Mouse (Mus musculus): Measurements from ENCODE around the gene Spata32. TPM values are rescaled to one million over a fixed set of nuclear protein-coding genes. Genes with fewer than 3 reads are reported as not detected.

Spata32 gene
- polyA plus RNA-seq, 1 experiment from 2014 or later = not detected

DNA sequence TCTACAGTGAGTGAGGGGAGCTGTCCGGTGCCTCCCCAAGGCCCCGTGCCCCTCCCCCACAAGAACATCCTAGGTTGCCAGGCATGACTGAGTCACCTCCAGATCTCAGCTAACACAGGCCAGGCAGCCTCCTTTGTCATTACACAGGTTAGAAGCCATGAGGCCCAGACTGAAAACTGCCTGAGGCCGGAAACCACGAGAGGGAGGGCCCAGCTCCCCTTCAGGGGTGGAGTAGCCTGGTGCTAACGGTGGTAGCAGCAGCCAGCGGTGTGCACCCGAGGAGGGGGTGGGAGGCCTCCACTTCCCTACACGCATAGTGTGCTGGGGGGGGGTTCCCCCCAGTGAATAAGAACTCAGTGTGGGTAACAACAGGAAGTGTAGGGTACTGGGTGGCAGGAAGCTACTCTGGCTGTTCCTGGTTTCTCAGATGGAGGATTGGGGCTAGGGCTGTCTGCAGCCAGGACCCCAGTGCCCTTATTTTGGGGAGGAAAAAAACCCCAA, 43.3 kb downstream of the Spata32 start:
- Histone ChIP-seq H3K4me3 (replicated peaks; ENCODE audit: low read depth, low read length) (no peak overlapping the region), H3K4me2 (ENCODE audit: low read length) (no peak overlapping the region), H3K9ac (ENCODE audit: low read depth, low read length) (no peak overlapping the region), H3K4me1 (replicated peaks; ENCODE audit: insufficient read depth, low read length) (0 out of 2 replicates have a peak, but pooled peaks cover 19% of the 10 kb centered on the region), H3K27ac (peak overlapping the region; percentile 64), H3K36me3 (ENCODE audit: insufficient read depth, low read length) (no peaks in the 10 kb centered on the region), H3K27me3 (ENCODE audit: insufficient read depth, low read length) (no peaks in the 10 kb centered on the region), H3K9me3 (replicated peaks; ENCODE audit: low read length) (no peaks in the 10 kb centered on the region)
- WGBS = 26% methylated on average over 8 of the region's 8 CpGs
- no peak for ATAC-seq (replicated peaks; ENCODE audit: low FRiP score, low read depth)
- TF ChIP-seq CTCF (IDR thresholded peaks at IDR 0.05; ENCODE audit: low read depth) = no peak
- DNase-seq (ENCODE audit: low spot score) = no peak

DNA sequence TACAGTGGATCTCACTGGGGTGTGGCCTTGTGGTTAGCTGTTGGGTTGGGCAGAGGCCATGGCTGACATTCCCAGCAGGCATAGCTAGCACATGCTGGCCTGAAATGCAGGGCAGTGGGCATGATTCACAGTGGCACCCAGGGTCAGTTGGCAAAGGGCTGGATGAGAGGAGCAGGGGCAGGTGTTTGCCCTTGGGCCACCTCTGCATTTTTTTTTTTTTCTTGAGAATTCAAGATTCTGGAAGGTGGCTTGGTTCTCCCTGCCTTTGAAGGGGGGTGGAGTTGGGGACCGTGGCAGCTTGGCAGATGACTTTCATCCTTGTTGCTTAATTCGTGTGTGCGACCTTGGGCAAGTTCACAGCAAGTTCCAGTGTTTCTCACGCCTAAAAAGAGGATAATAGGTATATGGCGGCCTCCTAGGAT, 43.8 kb downstream of the Spata32 start:
- H3K9ac ChIP-seq (ENCODE audit: low read depth, low read length) = no peak overlapping the region
- WGBS = 71% methylated on average over 5 of the region's 5 CpGs
- no peak overlapping the region for H3K4me2 ChIP-seq (ENCODE audit: low read length)
- no peaks in the 10 kb centered on the region for H3K36me3 ChIP-seq (ENCODE audit: insufficient read depth, low read length)
- no peaks in the 10 kb centered on the region for H3K9me3 ChIP-seq (replicated peaks; ENCODE audit: low read length)
- 0 out of 2 replicates have a peak, but pooled peaks cover 19% of the 10 kb centered on the region for H3K4me1 ChIP-seq (replicated peaks; ENCODE audit: insufficient read depth, low read length)
- peak overlapping the region; percentile 64 for H3K27ac ChIP-seq
- ATAC-seq (replicated peaks; ENCODE audit: low FRiP score, low read depth) (no peak), DNase-seq (ENCODE audit: low spot score) (no peak)
- H3K4me3 ChIP-seq (replicated peaks; ENCODE audit: low read depth, low read length) = no peak overlapping the region
- no peak for TF ChIP-seq CTCF (IDR thresholded peaks at IDR 0.05; ENCODE audit: low read depth)
- H3K27me3 ChIP-seq (ENCODE audit: insufficient read depth, low read length) = no peaks in the 10 kb centered on the region

- Histone ChIP-seq H3K9me3 (replicated peaks; ENCODE audit: low read length) (no peaks in the 10 kb centered on the region), H3K9ac (ENCODE audit: low read depth, low read length) (no peak overlapping the region), H3K4me3 (replicated peaks; ENCODE audit: low read depth, low read length) (no peak overlapping the region), H3K27me3 (ENCODE audit: insufficient read depth, low read length) (no peaks in the 10 kb centered on the region), H3K4me2 (ENCODE audit: low read length) (no peak overlapping the region), H3K36me3 (ENCODE audit: insufficient read depth, low read length) (no peaks in the 10 kb centered on the region), H3K4me1 (replicated peaks; ENCODE audit: insufficient read depth, low read length) (0 out of 2 replicates have a peak, but pooled peaks cover 19% of the 10 kb centered on the region), H3K27ac (no peak overlapping the region)
- no peak for ATAC-seq (replicated peaks; ENCODE audit: low FRiP score, low read depth)
- 88% methylated on average over 11 of the region's 11 CpGs for WGBS
- DNase-seq (ENCODE audit: low spot score) = no peak
- no peak for TF ChIP-seq CTCF (IDR thresholded peaks at IDR 0.05; ENCODE audit: low read depth)
Measured at GRCm38 (mm10) chr11:103173771-103174344, 44.4 kb downstream of the Spata32 start.

GRCm38 (mm10) chr11:103173041-103173770, 45.0 kb downstream of the Spata32 start:
- WGBS = 78% methylated on average over 7 of the region's 7 CpGs
- H3K27ac ChIP-seq = peak overlapping the region; percentile 52; the same call in 1 of the 2 replicates
- no peaks in the 10 kb centered on the region for H3K36me3 ChIP-seq (ENCODE audit: insufficient read depth, low read length)
- 0 out of 2 replicates have a peak overlapping the region, but pooled peaks have one; percentile 1 for H3K4me2 ChIP-seq (ENCODE audit: low read length)
- H3K9me3 ChIP-seq (replicated peaks; ENCODE audit: low read length) = no peaks in the 10 kb centered on the region
- DNase-seq (ENCODE audit: low spot score) (no peak), ATAC-seq (replicated peaks; ENCODE audit: low FRiP score, low read depth) (no peak)
- H3K4me1 ChIP-seq (replicated peaks; ENCODE audit: insufficient read depth, low read length) = 0 out of 2 replicates have a peak, but pooled peaks cover 19% of the 10 kb centered on the region
- TF ChIP-seq CTCF (IDR thresholded peaks at IDR 0.05; ENCODE audit: low read depth) = no peak
- no peaks in the 10 kb centered on the region for H3K27me3 ChIP-seq (ENCODE audit: insufficient read depth, low read length)
- no peak overlapping the region for H3K4me3 ChIP-seq (replicated peaks; ENCODE audit: low read depth, low read length)
- no peak overlapping the region for H3K9ac ChIP-seq (ENCODE audit: low read depth, low read length)

- no peak overlapping the region for H3K9ac ChIP-seq (ENCODE audit: low read depth, low read length)
- no peaks in the 10 kb centered on the region for H3K36me3 ChIP-seq (ENCODE audit: insufficient read depth, low read length)
- H3K4me3 ChIP-seq (replicated peaks; ENCODE audit: low read depth, low read length) = no peak overlapping the region
- 72% methylated on average over 6 of the region's 6 CpGs for WGBS
- ATAC-seq (replicated peaks; ENCODE audit: low FRiP score, low read depth) (no peak), DNase-seq (ENCODE audit: low spot score) (no peak)
- peak overlapping the region; percentile 1; the same call in 1 of the 2 replicates for H3K4me2 ChIP-seq (ENCODE audit: low read length)
- no peak for TF ChIP-seq CTCF (IDR thresholded peaks at IDR 0.05; ENCODE audit: low read depth)
- H3K27me3 ChIP-seq (ENCODE audit: insufficient read depth, low read length) = no peaks in the 10 kb centered on the region
- 0 out of 2 replicates have a peak, but pooled peaks cover 19% of the 10 kb centered on the region for H3K4me1 ChIP-seq (replicated peaks; ENCODE audit: insufficient read depth, low read length)
- peak overlapping the region; percentile 52; the same call in 1 of the 2 replicates for H3K27ac ChIP-seq
- H3K9me3 ChIP-seq (replicated peaks; ENCODE audit: low read length) = no peaks in the 10 kb centered on the region
Measured at GRCm38 (mm10) chr11:103172392-103173040, 45.7 kb downstream of the Spata32 start.
